9 mouse cellular contexts compared by ENCODE assay signal in the genomic region with DNA sequence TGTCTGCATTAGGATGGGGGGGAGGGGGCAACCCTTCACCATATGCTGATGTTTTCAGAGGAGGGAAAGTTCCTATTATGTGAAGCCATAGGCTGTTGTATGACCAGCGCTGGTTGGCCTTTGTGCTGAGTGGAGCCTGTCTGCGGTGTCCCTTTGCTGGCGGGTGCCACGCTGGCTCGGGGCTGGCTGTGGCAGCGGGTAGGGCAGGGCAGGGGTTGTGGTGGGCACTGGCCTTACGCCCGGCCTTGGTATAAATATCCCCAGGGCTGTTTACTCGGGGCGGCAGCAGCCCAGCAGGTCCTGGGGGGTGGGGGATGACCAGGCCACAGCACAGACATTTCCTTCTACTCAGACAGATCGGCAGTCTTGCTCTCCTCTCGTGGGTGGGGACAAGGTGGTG. TPM values are rescaled to one million over a fixed set of nuclear protein-coding genes. Genes with fewer than 3 reads are reported as not detected.
DNase-seq lines count a peak whose midpoint lies in the region; ATAC-seq lines count a peak whose summit lies in the region.
"Had no signal": no experiment of that assay in that cellular context is flagged by ENCODE, and none has a peak within 500 bp of the region (broad histone marks: within the 10 kb centered on the region; RNA-seq: fewer than 3 reads in every experiment).

No protein-coding gene starts in this region.

- no peak overlapping the region for H3K4me2 ChIP-seq in intestine, embryonic 16.5 days (ENCODE audit: low read depth, low read length)
- H3K4me2 ChIP-seq in midbrain, embryonic 14.5 days (ENCODE audit: low read length) = peak overlapping the region; percentile 22
- H3K4me2 ChIP-seq: liver, embryonic 15.5 days had no signal

- no peaks in the 10 kb centered on the region for H3K9me3 ChIP-seq in intestine, embryonic 16.5 days (ENCODE audit: control insufficient read depth, low read length)
- no peaks in the 10 kb centered on the region for H3K9me3 ChIP-seq in midbrain, embryonic 14.5 days (ENCODE audit: control insufficient read depth, low read length)
- H3K9me3 ChIP-seq: liver, embryonic 15.5 days had no signal

- 11% methylated on average over 12 of the region's 12 CpGs for WGBS in intestine, embryonic 16.5 days
- 17% methylated on average over 12 of the region's 12 CpGs for WGBS in midbrain, embryonic 14.5 days

- no peaks in the 10 kb centered on the region for H3K27me3 ChIP-seq in intestine, embryonic 16.5 days (replicated peaks; ENCODE audit: control insufficient read depth, insufficient read depth, low read length)
- no peaks in the 10 kb centered on the region for H3K27me3 ChIP-seq in midbrain, embryonic 14.5 days (ENCODE audit: control insufficient read depth, insufficient read depth, low read length)
- H3K27me3 ChIP-seq: liver, embryonic 15.5 days had no signal

- H3K9ac ChIP-seq in intestine, embryonic 16.5 days (ENCODE audit: low read depth, low read length) = peak overlapping the region; percentile 57
- H3K9ac ChIP-seq in midbrain, embryonic 14.5 days (replicated peaks; ENCODE audit: low read length) = peak overlapping the region; percentile 37; the same call in 1 of the 2 replicates
- H3K9ac ChIP-seq: liver, embryonic 15.5 days had no signal

- H3K36me3 ChIP-seq in intestine, embryonic 16.5 days (ENCODE audit: control insufficient read depth, insufficient read depth, low read length) = peaks cover 19% of the 10 kb centered on the region
- peaks cover 30% of the 10 kb centered on the region for H3K36me3 ChIP-seq in midbrain, embryonic 14.5 days (ENCODE audit: control insufficient read depth, insufficient read depth, low read length)

- peaks cover 51% of the 10 kb centered on the region for H3K4me1 ChIP-seq in intestine, embryonic 16.5 days (ENCODE audit: control insufficient read depth, insufficient read depth, low read length)
- peaks cover 13% of the 10 kb centered on the region for H3K4me1 ChIP-seq in midbrain, embryonic 14.5 days (ENCODE audit: control insufficient read depth, insufficient read depth, low read length)

- peak; percentile 42 for DNase-seq in adrenal gland, postnatal 10 days
- DNase-seq in adrenal gland, postnatal 4 days (ENCODE audit: low spot score in 2 of 2) = no peak
- peak; percentile 37 for DNase-seq in retina, postnatal 1 day
- DNase-seq in retina, embryonic 14.5 days (ENCODE audit: low spot score) = no peak
- no peak for DNase-seq in midbrain, embryonic 14.5 days
- no peak for DNase-seq in right cerebral cortex, adult 2 months (ENCODE audit: low spot score in 2 of 2)
- DNase-seq in cerebellum, adult 9-10 months = no peak

- no peak for ATAC-seq in intestine, embryonic 16.5 days
- peak; percentile 38; the same call in 1 of the 2 replicates for ATAC-seq in midbrain, embryonic 14.5 days (ENCODE audit: low FRiP score, low TSS enrichment)

- H3K27ac ChIP-seq in intestine, embryonic 16.5 days (ENCODE audit: low read length) = no peak overlapping the region
- H3K27ac ChIP-seq in midbrain, embryonic 14.5 days (replicated peaks; ENCODE audit: low read depth, low read length) = no peak overlapping the region
- H3K27ac ChIP-seq: liver, embryonic 15.5 days had no signal

- no peak overlapping the region for H3K4me3 ChIP-seq in intestine, embryonic 16.5 days (ENCODE audit: low read length)
- H3K4me3 ChIP-seq in midbrain, embryonic 14.5 days (replicated peaks; ENCODE audit: low read depth, low read length) = no peak overlapping the region
- H3K4me3 ChIP-seq: liver, embryonic 15.5 days had no signal

RNA-seq across cellular contexts. Expression of gene Ccdc97, which starts 8.9 kb away (rescaled TPM):
- total RNA-seq in adrenal gland, postnatal 10 days (2021) = 10 to 100 TPM; 40.4 to 46.1 TPM
- 10 to 100 TPM; 49.4 to 51.5 TPM for total RNA-seq in adrenal gland, postnatal 4 days (2021)
- 21.6 and 22.0 TPM in 2 replicates for polyA plus RNA-seq in intestine, embryonic 16.5 days (2015; fragmentation: Nextera tagmentation; extraction: Ambion mirVana)
- polyA plus RNA-seq in midbrain, embryonic 14.5 days (2014; fragmentation: Nextera tagmentation; extraction: Ambion mirVana) = 38.3 and 47.7 TPM in 2 replicates

RNA-seq across cellular contexts. Expression of gene Tgfb1, which starts 23.2 kb away (rescaled TPM):
- 10 to 100 TPM; 48.7 to 49.6 TPM for total RNA-seq in adrenal gland, postnatal 10 days (2021)
- total RNA-seq in adrenal gland, postnatal 4 days (2021) = 10 to 100 TPM; 47.3 to 48.9 TPM
- 1.4 and 1.8 TPM in 2 replicates for polyA plus RNA-seq in intestine, embryonic 16.5 days (2015; fragmentation: Nextera tagmentation; extraction: Ambion mirVana)
- polyA plus RNA-seq in midbrain, embryonic 14.5 days (2014; fragmentation: Nextera tagmentation; extraction: Ambion mirVana) = 0.67 and 1.1 TPM in 2 replicates

RNA-seq across cellular contexts. Expression of gene B9d2, which starts 29.4 kb away (rescaled TPM):
- total RNA-seq in adrenal gland, postnatal 10 days (2021) = 10 to 100 TPM; 15.7 to 19.0 TPM
- total RNA-seq in adrenal gland, postnatal 4 days (2021) = 10 to 100 TPM; 21.5 to 24.1 TPM
- polyA plus RNA-seq in intestine, embryonic 16.5 days (2015; fragmentation: Nextera tagmentation; extraction: Ambion mirVana) = 21.4 and 22.5 TPM in 2 replicates
- polyA plus RNA-seq in midbrain, embryonic 14.5 days (2014; fragmentation: Nextera tagmentation; extraction: Ambion mirVana) = 44.3 and 47.9 TPM in 2 replicates

RNA-seq across cellular contexts. Expression of gene Tmem91, which starts 35.0 kb away (rescaled TPM):
- total RNA-seq in adrenal gland, postnatal 10 days (2021) = 1 to 10 TPM in 1 of 2 experiments, under 1 TPM in 1; 0.90 to 1.9 TPM
- total RNA-seq in adrenal gland, postnatal 4 days (2021) = 1 to 10 TPM in 1 of 2 experiments, under 1 TPM in 1; 0.76 to 1.9 TPM
- polyA plus RNA-seq in intestine, embryonic 16.5 days (2015; fragmentation: Nextera tagmentation; extraction: Ambion mirVana) = 1.6 and 2.1 TPM in 2 replicates
- polyA plus RNA-seq in midbrain, embryonic 14.5 days (2014; fragmentation: Nextera tagmentation; extraction: Ambion mirVana) = 32.8 and 46.5 TPM in 2 replicates

RNA-seq across cellular contexts. Expression of gene Hnrnpul1, which starts 44.6 kb away (rescaled TPM):
- total RNA-seq in adrenal gland, postnatal 10 days (2021) = 100 to 1,000 TPM; 114 to 125 TPM
- 100 to 1,000 TPM; 167 to 177 TPM for total RNA-seq in adrenal gland, postnatal 4 days (2021)
- 33.9 and 35.7 TPM in 2 replicates for polyA plus RNA-seq in intestine, embryonic 16.5 days (2015; fragmentation: Nextera tagmentation; extraction: Ambion mirVana)
- 52.1 and 61.6 TPM in 2 replicates for polyA plus RNA-seq in midbrain, embryonic 14.5 days (2014; fragmentation: Nextera tagmentation; extraction: Ambion mirVana)

Comparison
In these comparisons a context has a peak if more than half of its experiments do, and no peak if none do; other contexts are left out.
1. DNase-seq: peak in adrenal gland, postnatal 10 days (single experiment) and retina, postnatal 1 day (single experiment); none in adrenal gland, postnatal 4 days (0 of 2), retina, embryonic 14.5 days (single experiment), midbrain, embryonic 14.5 days (single experiment), right cerebral cortex, adult 2 months (0 of 2) and cerebellum, adult 9-10 months (single experiment).